Mouse (Mus musculus): Measurements from ENCODE around the gene Nhs. TPM values are rescaled to one million over a fixed set of nuclear protein-coding genes. Genes with fewer than 3 reads are reported as not detected.
"Not testable (repeated sequence)": the region's sequence is repeated elsewhere in the genome, so short reads cannot be mapped to it uniquely, and the experiment has no call there.

The Nhs gene
- polyA plus RNA-seq, 1 experiment from 2014 or later = 2.2 TPM

DNA sequence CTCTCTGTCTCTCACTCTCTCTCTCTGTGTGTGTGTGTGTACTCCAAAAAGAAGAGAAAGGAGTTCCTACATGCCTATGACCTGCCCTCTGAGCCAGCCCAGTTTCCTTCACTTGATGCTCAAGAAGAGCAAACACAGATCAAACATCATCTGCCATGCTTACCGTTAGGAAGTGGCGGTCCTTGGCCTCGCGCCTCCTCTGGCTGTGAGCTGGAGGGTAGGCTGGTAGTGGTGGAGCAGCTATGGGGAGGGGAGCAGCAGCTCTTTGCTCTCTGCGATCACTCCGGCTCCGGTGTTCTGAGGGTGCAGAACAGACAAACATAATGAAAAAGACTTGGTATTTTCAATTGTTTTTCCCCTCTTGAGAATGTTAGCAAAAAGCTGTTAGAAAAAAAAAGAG is 288.2 kb downstream of the Nhs start:
- Histone ChIP-seq H3K27ac (ENCODE audit: low read depth) (no peak overlapping the region), H3K4me1 (ENCODE audit: insufficient read depth) (no peaks in the 10 kb centered on the region), H3K9ac (no peak overlapping the region), H3K36me3 (ENCODE audit: insufficient read depth) (no peaks in the 10 kb centered on the region), H3K9me3 (ENCODE audit: low read depth, low read length) (no peaks in the 10 kb centered on the region), H3K4me2 (no peak overlapping the region), H3K4me3 (ENCODE audit: low read depth, low read length) (no peak overlapping the region), H3K27me3 (ENCODE audit: insufficient read depth, low read length) (no peaks in the 10 kb centered on the region)
- DNase-seq (no peak), ATAC-seq (ENCODE audit: insufficient read depth) (no peak)
- WGBS = 80% methylated on average over 7 of the region's 7 CpGs
- TF ChIP-seq CTCF (IDR thresholded peaks at IDR 0.05; ENCODE audit: low read depth) = no peak

DNA sequence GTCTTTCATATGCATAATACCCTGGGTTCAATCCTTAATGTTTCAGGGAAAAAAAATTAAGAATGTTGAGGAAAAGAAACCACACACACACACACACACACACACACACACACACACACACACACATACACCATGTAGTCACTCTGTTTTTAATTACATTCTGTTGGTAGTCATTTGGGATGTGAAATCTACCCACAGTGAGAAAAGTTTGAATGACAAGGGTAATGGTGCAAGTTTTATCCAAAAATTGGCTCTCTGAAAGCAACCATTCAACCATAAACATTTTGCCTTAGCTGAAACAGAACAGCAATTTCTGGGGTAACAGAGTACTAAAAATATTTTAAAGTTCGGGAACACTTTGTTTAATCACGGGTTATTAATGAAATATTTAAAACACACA is 303.9 kb downstream of the Nhs start:
- Histone ChIP-seq H3K9ac (no peak overlapping the region), H3K9me3 (ENCODE audit: low read depth, low read length) (no peaks in the 10 kb centered on the region), H3K27me3 (ENCODE audit: insufficient read depth, low read length) (no peaks in the 10 kb centered on the region), H3K4me2 (no peak overlapping the region), H3K36me3 (ENCODE audit: insufficient read depth) (no peaks in the 10 kb centered on the region), H3K4me1 (ENCODE audit: insufficient read depth) (no peaks in the 10 kb centered on the region), H3K4me3 (ENCODE audit: low read depth, low read length) (no peak overlapping the region), H3K27ac (ENCODE audit: low read depth) (no peak overlapping the region)
- ATAC-seq (ENCODE audit: insufficient read depth) = no peak
- TF ChIP-seq CTCF (IDR thresholded peaks at IDR 0.05; ENCODE audit: low read depth) = no peak
- no peak for DNase-seq
- 79% methylated on average over 2 of the region's 2 CpGs for WGBS

DNA sequence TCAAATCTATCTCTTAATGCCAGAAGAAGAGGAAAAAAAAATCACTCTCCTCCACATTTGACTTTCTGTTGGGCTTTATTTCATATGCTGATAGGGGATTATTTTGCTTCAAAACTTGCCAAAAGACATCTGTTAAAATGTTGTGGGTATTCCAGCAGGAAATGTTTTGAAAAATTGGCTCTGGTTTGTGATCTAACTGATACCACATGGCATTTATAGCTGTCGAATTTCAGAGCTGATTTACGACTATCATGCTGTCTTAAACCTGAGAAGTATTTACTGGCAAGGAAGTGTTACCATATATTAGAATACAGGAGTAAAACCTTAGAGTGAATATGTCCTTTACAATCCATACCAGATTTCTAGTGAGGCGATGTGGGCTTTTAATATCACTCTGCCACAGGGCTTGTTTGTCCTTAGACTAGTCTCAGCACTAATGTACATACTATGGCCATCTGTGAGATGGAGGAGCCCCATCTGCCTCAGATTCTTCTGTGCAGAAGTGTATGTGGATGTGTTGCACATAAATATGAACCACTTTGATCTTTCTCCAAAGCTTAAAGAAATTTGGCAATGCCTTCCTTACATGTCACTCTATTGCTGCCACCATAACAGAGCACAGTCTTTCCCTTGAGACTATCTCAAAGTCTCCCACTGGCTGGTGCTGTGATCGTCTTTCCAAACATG is 305.8 kb downstream of the Nhs start:
- WGBS = 62% methylated on average over 4 of the region's 4 CpGs
- no peak overlapping the region for H3K27ac ChIP-seq (ENCODE audit: low read depth)
- no peak for TF ChIP-seq CTCF (IDR thresholded peaks at IDR 0.05; ENCODE audit: low read depth)
- ATAC-seq (ENCODE audit: insufficient read depth) (peak; percentile 58; the same call in 1 of the 2 replicates), DNase-seq (peak; percentile 44)
- no peaks in the 10 kb centered on the region for H3K9me3 ChIP-seq (ENCODE audit: low read depth, low read length)
- H3K4me2 ChIP-seq = no peak overlapping the region
- H3K27me3 ChIP-seq (ENCODE audit: insufficient read depth, low read length) = no peaks in the 10 kb centered on the region
- no peaks in the 10 kb centered on the region for H3K4me1 ChIP-seq (ENCODE audit: insufficient read depth)
- no peak overlapping the region for H3K4me3 ChIP-seq (ENCODE audit: low read depth, low read length)
- no peaks in the 10 kb centered on the region for H3K36me3 ChIP-seq (ENCODE audit: insufficient read depth)
- no peak overlapping the region for H3K9ac ChIP-seq

DNA sequence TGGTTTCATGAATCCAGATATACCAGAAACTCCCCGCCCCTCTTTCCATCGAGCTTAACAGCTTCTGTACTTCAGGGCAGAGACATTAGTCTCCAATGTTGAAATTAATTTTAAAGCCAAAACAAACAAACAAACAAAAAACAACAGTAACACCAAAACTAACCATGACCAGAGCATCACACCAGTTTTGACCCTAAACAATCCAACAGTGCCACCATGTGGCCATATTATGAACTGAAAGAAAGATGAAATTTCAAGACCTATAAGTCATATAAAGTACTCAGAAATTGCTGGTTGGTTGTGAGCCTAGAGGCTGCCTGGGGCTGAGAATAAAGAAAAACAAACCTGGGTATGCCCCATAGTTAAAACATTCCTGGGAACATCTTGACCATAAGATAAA is 333.3 kb downstream of the Nhs start:
- H3K9me3 ChIP-seq (ENCODE audit: low read depth, low read length); H3K4me3 ChIP-seq (ENCODE audit: low read depth, low read length); ATAC-seq (ENCODE audit: insufficient read depth); H3K4me2 ChIP-seq; H3K4me1 ChIP-seq (ENCODE audit: insufficient read depth); H3K27me3 ChIP-seq (ENCODE audit: insufficient read depth, low read length); H3K36me3 ChIP-seq (ENCODE audit: insufficient read depth); H3K27ac ChIP-seq (ENCODE audit: low read depth); H3K9ac ChIP-seq: not testable (repeated sequence)
- TF ChIP-seq CTCF (IDR thresholded peaks at IDR 0.05; ENCODE audit: low read depth) = peak; percentile 67
- peak; percentile 82 for DNase-seq
- WGBS = 21% methylated on average over 2 of the region's 2 CpGs

DNA sequence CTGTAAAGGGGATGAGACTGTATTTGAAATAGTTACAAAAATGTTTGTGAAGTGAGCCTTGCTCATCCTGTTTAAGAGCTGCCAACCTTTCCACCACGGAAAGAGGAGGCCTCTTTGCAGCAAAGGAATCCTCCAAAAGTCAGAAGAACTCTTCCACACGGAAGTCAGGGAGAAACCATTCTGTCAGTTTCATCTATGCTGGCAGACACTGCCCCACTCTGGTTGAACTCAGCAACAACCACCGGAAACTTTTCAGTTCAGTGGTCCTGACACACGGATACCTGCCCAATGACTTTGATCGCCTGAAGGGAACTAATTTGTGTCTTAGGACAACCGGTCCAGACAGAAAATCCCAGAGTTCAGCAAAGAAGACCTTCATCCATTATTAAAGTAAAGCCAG is 369.3 kb downstream of the Nhs start:
- Histone ChIP-seq H3K27ac (ENCODE audit: low read depth) (no peak overlapping the region), H3K4me1 (ENCODE audit: insufficient read depth) (no peaks in the 10 kb centered on the region), H3K27me3 (ENCODE audit: insufficient read depth, low read length) (no peaks in the 10 kb centered on the region), H3K9me3 (ENCODE audit: low read depth, low read length) (no peaks in the 10 kb centered on the region), H3K9ac (no peak overlapping the region), H3K36me3 (ENCODE audit: insufficient read depth) (no peaks in the 10 kb centered on the region), H3K4me3 (ENCODE audit: low read depth, low read length) (no peak overlapping the region), H3K4me2 (no peak overlapping the region)
- ATAC-seq (ENCODE audit: insufficient read depth) = no peak
- WGBS = 27% methylated on average over 6 of the region's 6 CpGs
- TF ChIP-seq CTCF (IDR thresholded peaks at IDR 0.05; ENCODE audit: low read depth) = peak; percentile 53
- DNase-seq = peak; percentile 46

Data from lung, embryonic 14.5 days (tissue).